Mouse (Mus musculus): ENCODE data around the gene Evi2. TPM values are rescaled to one million over a fixed set of nuclear protein-coding genes. Genes with fewer than 3 reads are reported as not detected.

Evi2 gene
- total and polyA plus RNA-seq, 3 experiments = 0.15 to 1.2 TPM; not detected in 1

GRCm38 (mm10) chr11:79519878-79520291, 10.5 kb downstream of the Evi2 start:
- Histone ChIP-seq H3K36me3 (ENCODE audit: control insufficient read depth in 1 of 2, insufficient read depth in 2 of 2, low read length in 2 of 2) (peaks cover 9 to 65% of the 10 kb centered on the region in 2 experiments), H3K4me1 (ENCODE audit: control insufficient read depth in 1 of 2, insufficient read depth in 2 of 2, low read length in 2 of 2) (peaks cover 20 to 44% of the 10 kb centered on the region in 2 experiments), H3K27me3 (ENCODE audit: control insufficient read depth in 1 of 2, insufficient read depth in 2 of 2, low read length in 2 of 2) (no peaks in the 10 kb centered on the region), H3K4me3 (ENCODE audit: control insufficient read depth in 1 of 2, insufficient read depth in 1 of 2, low read depth in 2 of 2, low read length in 2 of 2) (peak overlapping the region in 1 of 2 experiments; percentile 37; a peak in 2 of 4 replicates), H3K9me3 (replicated peaks; ENCODE audit: insufficient read depth, low read length) (no peaks in the 10 kb centered on the region), H3K9ac (ENCODE audit: control insufficient read depth, low read depth, low read length, poor library complexity, severe bottlenecking) (peak overlapping the region; percentile 68; the same call in 1 of the 2 replicates), H3K27ac (ENCODE audit: control insufficient read depth, low read depth, low read length) (peak overlapping the region; percentile 89), H3K79me2 (ENCODE audit: control insufficient read depth, insufficient read depth, low read length, poor library complexity) (peaks cover 45% of the 10 kb centered on the region)
- TF ChIP-seq SIN3A (IDR thresholded peaks at IDR 0.05; ENCODE audit: low read length) = peak; percentile 84
- no peak for TF ChIP-seq CTCF (IDR thresholded peaks at IDR 0.05 in 2 of 3, conservative IDR thresholded peaks at IDR 0.05 in 1 of 3; ENCODE audit: control insufficient read depth in 1 of 3, insufficient read depth in 1 of 3, low read depth in 2 of 3, low read length in 3 of 3, poor library complexity in 1 of 3, severe bottlenecking in 1 of 3)
- 0 out of 2 replicates have a peak, but pooled peaks have one; percentile 71 for TF ChIP-seq MEF2A (IDR thresholded peaks at IDR 0.05; ENCODE audit: extremely low read depth, insufficient replicate concordance, low read depth, low read length, poor library complexity, severe bottlenecking)
- TF ChIP-seq MYC (IDR thresholded peaks at IDR 0.05; ENCODE audit: low read depth, low read length) = peak; percentile 66; the same call in 1 of the 2 replicates
- TF ChIP-seq ETS1 (IDR thresholded peaks at IDR 0.05; ENCODE audit: low read depth, low read length) = peak; percentile 89
- peak; percentile 48; the same call in 1 of the 2 replicates for TF ChIP-seq ELF1 (IDR thresholded peaks at IDR 0.05; ENCODE audit: low read depth, low read length)
- TF ChIP-seq POLR2A (IDR thresholded peaks at IDR 0.05; ENCODE audit: control insufficient read depth in 1 of 2, insufficient read depth in 1 of 2, low read depth in 1 of 2, low read length in 2 of 2, poor library complexity in 1 of 2) = peak in 1 of 2 experiments; percentile 18; a peak in 1 of 4 replicates
- TF ChIP-seq EP300 (IDR thresholded peaks at IDR 0.05; ENCODE audit: low read depth in 1 of 2, low read length in 2 of 2) = peak; percentile 64 to 84
- no peak for TF ChIP-seq CHD1 (IDR thresholded peaks at IDR 0.05; ENCODE audit: low read depth, low read length)
- peak; percentile 66; the same call in 1 of the 2 replicates for TF ChIP-seq RCOR1 (IDR thresholded peaks at IDR 0.05; ENCODE audit: low read depth, low read length)
- no peak for TF ChIP-seq MXI1 (IDR thresholded peaks at IDR 0.05; ENCODE audit: low read depth, low read length)
- peak; percentile 95 for DNase-seq (ENCODE audit: low read depth, low spot score)

GRCm38 (mm10) chr11:79519299-79519698, 11.1 kb downstream of the Evi2 start:
- peak overlapping the region; percentile 68 for H3K9ac ChIP-seq (ENCODE audit: control insufficient read depth, low read depth, low read length, poor library complexity, severe bottlenecking)
- H3K4me1 ChIP-seq (ENCODE audit: control insufficient read depth in 1 of 2, insufficient read depth in 2 of 2, low read length in 2 of 2) = peaks cover 19 to 42% of the 10 kb centered on the region in 2 experiments
- H3K9me3 ChIP-seq (replicated peaks; ENCODE audit: insufficient read depth, low read length) = no peaks in the 10 kb centered on the region
- peak overlapping the region; percentile 89 for H3K27ac ChIP-seq (ENCODE audit: control insufficient read depth, low read depth, low read length)
- TF ChIP-seq MXI1 (IDR thresholded peaks at IDR 0.05; ENCODE audit: low read depth, low read length) = peak; percentile 80
- TF ChIP-seq USF1 (IDR thresholded peaks at IDR 0.05; ENCODE audit: low read depth, low read length) = peak; percentile 42; the same call in 1 of the 2 replicates
- TF ChIP-seq SIN3A (IDR thresholded peaks at IDR 0.05; ENCODE audit: low read length) = no peak; the same call in 1 of the 2 replicates
- 0 out of 2 replicates have a peak, but pooled peaks have one; percentile 16 for TF ChIP-seq MAX (IDR thresholded peaks at IDR 0.05; ENCODE audit: low read length)
- TF ChIP-seq BHLHE40 (IDR thresholded peaks at IDR 0.05; ENCODE audit: borderline replicate concordance, low read depth, low read length) = no peak
- 0 out of 2 replicates have a peak, but pooled peaks have one; percentile 75 for TF ChIP-seq CHD1 (IDR thresholded peaks at IDR 0.05; ENCODE audit: low read depth, low read length)
- peaks cover 11 to 63% of the 10 kb centered on the region in 2 experiments for H3K36me3 ChIP-seq (ENCODE audit: control insufficient read depth in 1 of 2, insufficient read depth in 2 of 2, low read length in 2 of 2)
- H3K4me3 ChIP-seq (ENCODE audit: control insufficient read depth in 1 of 2, insufficient read depth in 1 of 2, low read depth in 2 of 2, low read length in 2 of 2) = peak overlapping the region; percentile 37 to 40
- H3K27me3 ChIP-seq (ENCODE audit: control insufficient read depth in 1 of 2, insufficient read depth in 2 of 2, low read length in 2 of 2) = no peaks in the 10 kb centered on the region
- DNase-seq (ENCODE audit: low read depth, low spot score) = peak; percentile 47
- H3K79me2 ChIP-seq (ENCODE audit: control insufficient read depth, insufficient read depth, low read length, poor library complexity) = peaks cover 47% of the 10 kb centered on the region
